Mouse (Mus musculus): Measurements from ENCODE around the gene Amot.

Amot gene

DNA sequence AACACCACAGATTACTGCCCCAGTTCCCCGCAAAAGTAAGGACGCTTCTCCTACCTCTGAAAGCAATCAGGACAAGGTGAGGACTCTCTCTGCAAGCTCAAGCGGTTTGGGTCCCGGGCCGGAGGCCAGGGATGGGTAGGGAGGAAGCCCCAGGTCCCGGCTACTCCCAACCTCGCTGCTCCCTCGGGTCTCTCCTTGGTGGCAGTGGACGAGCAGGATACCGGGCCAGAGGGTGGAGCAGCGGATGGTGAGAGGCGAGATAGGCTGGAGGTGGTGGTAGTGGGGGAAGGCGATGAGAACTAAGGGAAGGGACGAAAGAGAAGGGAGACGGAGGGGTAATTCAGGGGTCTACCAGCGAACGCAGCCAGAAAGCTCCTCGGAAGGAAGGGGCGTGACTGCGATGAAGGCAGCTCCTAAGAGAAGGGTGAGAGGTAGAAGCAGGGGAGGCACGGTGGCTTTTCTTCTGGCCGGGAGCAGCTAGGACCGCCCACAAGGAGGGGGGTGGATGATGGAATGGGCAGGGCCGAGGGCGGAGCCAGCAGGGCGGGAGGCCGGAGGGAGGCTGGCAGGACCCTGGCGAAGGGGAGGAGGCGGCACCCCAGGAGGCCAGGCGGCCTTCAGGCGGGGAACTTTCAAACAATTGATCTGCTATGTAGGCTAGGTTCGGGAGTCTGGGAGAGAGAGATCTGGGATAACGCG is at the start of gene Amot:
Gene Amot (minus strand): TSS at position 465 of the 699 bp plus-strand sequence.
- peak; percentile 77 for DNase-seq

DNA sequence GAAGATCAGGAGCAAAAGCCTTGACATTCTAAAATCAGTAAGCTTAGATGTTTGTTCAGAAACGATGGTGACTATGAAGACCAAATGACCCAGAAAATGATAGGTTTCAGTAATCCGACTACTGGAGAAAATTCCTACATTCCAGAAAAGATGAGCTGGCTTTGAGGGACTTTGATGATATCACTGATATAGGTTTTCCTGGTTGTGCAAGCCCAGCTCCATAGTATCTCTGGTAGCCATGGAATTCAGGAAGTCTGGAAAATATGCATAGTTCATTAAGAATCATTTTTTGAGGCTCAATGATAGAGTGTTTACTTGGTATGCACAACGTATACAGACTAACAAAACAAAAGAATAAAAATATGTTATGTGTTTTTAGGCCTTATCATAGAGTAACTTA is 40.1 kb upstream of the Amot start:
- no peak for DNase-seq

DNA sequence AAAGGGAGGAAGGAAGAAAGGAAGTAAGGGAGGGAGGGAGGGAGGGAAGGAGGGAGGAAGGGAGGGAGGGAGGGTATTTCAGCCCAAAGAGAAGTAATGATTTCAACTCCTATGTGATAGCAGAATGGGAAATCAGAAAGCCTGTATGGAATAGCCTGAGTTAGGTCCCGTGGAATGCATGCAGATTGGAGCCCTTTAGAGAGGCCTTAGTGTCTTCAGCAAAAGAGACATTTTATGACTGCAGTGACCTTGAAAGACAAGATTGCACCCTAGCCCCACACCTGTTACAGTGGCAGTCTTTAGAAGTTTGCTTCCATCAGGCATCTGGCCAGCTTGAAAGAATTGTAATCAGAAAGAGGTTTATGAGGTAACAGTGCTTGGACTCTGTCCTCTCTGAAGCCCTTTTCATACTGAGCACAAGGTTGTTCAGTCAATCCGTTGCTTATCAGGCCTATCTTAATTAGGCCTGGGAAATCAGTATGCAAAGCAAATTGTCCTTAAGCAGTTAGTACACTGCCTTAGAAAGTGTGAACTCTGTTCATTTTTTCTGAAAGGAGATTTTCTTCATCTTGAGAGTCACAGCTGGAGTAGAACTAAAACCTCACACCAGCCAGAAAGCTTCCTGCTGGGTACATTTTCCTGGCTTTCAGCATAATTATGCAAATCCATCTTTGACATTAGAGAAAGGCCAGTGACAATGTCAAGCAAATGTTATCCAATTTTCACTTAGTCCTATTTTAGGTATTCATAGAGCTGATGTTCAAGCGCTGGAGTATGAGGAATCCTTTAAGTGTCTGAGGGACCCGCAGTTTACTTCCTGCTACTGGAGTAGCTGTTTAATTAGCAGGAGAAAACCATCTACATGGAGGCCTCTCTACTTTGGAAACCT is 38.9 kb upstream of the Amot start:
- no peak for DNase-seq

DNA sequence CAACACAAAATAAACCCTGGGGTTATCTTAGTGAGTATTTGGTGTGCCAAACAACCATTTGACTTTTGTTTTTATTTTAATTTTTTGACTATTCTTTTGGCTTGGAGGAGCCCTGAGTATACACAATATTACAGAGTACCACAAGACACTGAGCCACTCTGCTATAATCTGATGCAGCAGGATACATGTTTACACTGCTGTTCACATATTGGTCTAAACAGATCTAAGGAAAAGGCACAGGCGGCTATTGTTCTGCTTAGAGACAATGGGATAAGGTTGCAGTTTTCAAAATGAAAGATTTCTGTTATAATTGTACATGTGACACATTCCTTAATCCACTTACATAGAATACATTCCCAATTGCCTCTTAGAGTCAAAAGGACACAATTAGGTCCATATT is 36.1 kb upstream of the Amot start:
- no peak for DNase-seq

DNA sequence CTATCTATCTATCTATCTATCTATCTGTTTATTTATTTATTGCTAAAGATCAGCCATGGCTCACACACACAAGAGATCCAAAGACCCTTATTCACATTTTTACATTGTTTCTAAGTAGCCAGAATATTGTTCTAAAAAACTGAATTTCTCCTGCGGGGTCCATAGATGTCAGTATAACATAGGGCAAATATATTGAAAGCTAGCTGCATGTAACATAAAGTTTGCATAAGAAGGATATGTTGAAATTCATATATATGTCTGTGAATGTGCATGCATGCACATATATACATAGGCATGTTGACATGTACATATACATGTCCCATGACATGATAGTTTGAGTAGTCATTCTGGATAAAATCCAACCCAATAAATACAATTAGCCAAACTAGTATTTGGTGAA is 35.3 kb upstream of the Amot start:
- DNase-seq: no peak

DNA sequence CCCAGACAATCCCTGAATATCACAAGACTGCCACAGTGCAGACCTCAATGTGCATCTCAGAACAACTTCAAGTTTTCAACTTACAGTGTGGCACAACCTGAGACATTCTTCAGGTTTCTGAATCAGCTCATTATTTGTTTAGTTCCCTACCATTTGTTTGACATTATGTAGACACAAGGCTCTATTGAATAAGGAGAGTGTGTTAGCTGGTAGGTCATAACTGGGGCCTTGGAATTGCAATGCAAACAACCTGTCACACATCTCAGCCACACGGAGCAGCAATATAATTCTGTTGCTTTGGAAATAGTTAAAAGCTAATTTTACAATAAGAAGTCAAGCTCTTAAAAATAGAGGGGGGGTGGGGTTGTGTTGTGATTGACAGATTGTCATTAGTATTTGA is 24.6 kb upstream of the Amot start:
- no peak for DNase-seq

DNA sequence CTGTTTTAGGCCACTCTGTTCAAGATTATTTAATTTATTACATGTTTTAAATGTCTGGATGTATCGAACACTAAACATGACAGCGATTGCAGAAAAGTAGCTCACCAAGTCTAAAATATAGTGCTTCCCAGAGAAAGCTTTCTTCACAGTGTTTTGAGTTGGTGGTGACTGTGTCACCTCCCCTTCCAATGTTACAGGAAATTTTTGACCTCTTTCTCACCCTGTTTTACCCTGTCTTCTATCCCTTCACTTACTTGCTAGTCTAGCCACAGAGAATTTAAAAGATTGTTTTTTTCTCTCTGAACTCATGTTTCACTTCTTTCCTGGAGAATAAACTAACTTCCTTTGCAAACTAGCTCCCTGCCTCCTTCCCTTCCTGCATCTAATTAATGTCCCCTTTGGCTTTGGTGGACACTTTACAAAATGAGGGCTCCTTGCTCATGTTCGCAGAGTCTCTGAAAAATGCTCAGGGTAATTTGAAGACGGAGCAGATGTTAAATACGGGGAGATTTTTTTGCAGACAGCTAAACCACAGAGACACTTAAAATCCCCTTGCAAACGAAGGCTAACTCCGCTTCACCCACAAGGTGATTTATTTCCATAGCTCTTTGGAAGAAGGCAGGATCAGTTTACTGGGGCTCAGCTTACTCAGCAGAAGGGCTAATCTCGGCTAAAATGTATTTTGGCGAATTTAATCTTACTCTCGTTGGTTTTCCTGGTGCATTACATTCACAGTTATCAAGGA is 11.5 kb upstream of the Amot start:
- DNase-seq: no peak

DNA sequence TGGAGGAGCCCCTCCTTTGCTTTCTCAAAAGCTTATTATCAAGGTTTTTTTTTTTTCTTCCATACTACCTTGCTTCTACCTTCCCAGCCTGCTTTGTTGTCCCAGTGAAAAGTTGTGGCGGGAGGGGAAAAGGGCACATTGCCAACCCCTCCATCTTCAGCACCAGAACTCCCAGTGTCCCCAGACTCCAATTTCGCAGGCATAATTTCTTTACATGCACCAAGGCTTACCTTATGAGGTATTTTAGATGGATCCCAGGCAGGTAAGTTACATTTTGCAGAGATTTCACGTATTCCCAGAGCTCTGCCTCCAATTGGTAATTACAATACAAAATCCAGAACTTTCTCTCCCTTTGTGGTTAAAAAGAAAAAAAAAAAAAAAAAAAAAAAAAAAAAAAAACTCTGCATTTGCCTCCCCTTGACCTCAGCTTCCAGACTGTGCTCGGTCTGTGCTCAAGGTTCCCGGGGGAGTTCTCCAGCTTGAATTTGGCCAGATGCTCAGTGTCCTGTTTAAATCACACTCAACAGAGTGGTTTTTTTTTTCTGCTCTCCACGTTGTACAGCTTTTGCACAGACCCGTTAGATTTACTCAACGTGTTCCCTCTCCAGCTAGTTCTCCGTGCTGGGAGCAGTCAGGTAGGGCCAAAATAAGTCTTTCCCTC is 10.6 kb upstream of the Amot start:
- no peak for DNase-seq

DNA sequence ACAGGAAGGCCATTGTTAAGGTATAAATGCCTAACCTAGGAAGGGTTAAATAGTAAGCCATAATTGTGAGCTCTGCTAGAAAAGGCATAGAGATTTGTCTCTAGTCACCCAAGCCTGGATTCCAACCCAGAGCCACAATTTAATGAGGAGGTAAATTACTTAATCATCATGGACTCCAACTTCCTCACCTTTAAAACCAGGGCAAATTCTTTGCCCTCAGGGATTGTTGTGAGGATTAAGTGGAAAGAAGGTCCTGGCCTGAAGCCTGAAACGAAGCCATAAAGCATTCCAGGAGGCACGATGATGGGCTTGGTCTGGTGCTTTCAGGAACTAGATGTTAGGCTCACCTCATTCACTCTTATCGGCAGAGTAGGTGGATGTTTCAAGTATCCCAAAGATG is 5.7 kb upstream of the Amot start:
- no peak for DNase-seq

DNA sequence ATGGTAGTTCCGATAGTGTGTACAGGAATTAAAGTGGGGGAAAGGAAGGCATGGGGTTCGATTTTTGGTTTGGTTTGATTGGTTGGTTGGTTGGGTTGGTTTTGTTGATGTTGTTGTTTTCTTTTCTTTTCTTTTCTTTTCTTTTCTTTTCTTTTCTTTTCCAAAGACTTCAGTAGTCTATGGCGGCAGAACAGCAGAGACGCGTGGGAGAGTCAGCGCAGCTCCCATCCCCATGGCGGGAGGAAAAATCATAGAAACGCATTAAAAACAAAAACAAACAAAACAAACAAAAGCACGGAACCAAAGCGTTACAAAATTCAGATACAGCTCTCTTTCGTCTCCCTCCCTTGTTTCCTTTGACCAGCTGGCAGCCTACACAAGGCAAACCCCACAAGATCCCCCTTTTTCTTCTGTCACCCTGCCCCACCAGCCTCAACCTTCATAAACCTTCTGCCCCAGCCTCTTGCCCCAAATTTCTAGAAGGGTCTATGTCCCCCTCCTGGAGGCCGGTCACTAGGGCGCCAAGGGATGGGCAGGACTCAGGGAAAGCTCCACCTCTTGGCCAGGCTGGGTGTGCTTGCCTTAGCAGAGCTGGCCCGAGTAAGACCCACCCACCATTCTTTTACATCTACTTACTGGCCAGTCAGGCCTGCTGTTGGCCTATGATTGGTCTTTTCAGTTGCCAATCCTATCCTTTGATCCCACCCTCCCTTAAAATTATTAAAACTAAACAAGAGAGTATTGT is 648 bp upstream of the Amot start:
- DNase-seq: peak; percentile 32

DNA sequence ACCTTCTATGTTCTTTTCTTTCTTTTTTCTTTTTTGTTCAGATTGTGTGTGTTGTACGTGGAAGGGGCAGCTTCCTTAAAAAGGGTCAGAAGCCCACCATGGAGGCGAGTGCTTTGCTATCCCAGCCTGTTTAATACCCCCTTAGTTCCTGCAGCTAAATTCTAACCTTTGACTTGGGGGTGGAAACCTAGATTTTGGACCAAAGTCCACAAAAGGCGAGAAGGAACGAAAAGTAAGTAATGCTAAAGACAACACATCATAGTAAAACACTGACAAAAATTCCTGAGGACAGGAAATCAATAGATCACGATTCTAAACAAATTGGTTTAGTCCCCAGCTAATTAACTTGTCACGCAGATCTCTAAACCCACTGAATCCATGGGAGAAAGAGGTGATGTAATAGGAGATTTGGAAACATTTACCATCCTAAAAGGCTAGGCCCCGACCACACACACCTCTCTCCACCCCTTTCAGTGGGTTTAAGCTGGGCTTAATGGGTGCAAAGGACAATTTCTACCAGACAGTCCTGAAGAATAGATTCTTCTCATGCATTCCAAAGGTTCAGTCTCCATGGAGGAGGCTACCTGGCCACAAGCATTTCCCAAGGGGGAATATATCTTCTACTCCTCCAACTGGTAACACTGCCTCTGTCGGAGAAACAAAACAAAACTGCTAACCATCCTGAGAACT is 3.2 kb downstream of the Amot start:
- no peak for DNase-seq

DNA sequence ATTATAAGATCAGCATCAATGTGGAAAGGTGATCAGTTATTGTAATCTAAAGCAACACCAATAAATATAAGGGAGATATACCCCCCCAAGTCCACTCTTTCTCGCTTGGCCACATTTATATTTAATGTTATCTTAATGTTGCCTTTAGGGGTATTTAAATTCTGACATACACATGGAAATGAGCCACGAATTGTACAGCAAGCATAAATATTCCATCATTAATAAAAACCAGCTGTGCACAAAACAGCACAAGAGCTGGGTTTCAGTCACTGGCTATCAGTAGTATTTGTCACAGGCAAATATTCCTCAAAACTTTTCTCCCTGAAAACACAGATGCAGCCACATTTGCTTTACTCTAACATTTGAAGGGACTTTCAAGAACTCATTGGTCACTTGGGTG is 5.9 kb downstream of the Amot start:
- no peak for DNase-seq

DNA sequence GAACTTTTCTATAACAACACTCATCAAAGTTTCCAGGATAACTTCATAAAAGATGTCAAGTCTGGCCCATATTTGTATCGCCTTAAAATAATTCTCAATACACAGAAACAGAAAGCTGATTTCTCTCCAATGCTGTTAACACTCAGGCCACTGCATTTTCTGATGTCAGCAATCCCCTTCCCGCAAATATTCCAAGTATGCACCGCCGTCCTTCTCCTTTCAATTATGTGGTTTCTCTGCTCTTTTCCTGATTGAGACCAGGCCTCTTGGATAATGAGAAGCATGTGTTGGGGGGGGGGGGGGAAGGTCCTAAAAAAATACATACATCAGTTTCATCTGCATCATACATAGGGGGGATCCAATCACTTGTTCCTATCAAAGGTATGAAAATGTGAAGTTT is 6.3 kb downstream of the Amot start:
- DNase-seq: no peak

DNA sequence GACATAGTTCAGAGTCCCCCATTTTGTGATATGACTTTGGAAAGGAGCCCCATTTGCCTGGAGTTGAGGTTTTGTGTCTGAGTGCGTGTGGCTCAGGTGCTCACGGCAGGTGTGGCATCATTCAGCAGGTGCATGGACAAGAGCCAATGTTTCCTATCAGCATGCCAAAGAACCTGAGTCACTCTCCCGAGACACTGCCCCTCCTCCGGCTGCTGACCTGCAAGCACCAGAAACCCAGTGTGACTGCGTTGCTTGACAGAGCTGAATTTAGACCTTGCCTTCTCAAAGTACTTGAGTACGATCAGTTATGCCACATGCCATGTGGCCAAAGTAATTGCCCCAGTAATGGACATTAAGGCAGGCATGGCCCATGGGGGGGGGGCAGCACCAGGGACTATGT is 7.5 kb downstream of the Amot start:
- no peak for DNase-seq

DNA sequence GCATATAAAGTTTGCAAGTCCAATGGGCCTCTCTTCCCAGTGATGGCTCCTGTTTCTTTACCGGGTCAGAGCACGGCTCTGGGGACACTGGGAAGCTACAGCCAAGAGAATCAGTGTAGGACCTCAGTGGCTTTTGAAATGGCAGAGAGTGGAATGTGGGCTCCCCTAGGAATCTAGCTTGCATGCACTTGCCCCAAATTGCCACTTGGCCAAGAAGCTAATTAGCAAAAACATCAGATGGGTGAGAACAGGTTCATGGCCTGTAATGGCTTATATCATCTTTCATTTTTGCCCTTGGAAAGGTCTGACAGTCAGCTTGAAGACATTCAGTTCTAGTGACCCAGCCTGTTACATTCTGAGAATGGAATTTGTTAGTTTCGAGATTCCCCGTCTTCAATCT is 9.6 kb downstream of the Amot start:
- no peak for DNase-seq

DNA sequence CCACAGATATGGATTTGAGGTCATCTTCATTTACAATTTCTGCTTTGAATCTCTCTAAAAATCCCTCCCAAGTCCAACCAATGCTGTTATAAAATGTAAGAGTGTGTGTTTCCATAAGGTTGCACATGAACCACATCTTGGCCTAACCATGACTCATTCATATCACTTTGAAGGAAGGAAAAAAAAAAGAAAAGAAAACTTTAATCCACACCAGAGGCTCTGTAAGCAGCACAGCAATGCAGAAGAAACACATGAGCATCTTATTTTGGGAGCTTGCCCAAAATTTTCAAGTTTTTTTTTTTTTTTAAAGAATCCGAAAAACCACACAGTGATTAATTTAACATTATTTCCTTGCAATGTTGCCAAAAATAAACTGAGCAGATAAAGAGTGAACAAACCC is 14.2 kb downstream of the Amot start:
- DNase-seq: no peak

DNA sequence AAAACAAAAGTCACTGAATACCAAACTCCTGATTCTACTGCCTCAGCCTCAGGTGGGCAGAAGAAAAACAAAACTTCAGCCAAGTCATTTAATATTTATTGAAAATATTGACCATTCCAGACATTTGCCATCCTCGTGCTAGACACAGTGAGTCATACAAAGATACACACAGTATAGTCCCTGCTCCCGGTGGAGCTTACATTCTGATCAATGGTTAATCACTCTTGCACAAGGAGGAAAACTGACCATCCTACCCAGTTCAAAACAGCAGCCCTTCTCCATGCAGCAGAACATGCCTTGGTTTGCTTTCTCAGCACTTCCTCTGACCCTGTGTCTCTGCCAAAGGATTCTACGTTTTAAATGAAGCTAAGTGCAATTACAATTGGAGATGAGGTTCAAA is 14.6 kb downstream of the Amot start:
- no peak for DNase-seq

DNA sequence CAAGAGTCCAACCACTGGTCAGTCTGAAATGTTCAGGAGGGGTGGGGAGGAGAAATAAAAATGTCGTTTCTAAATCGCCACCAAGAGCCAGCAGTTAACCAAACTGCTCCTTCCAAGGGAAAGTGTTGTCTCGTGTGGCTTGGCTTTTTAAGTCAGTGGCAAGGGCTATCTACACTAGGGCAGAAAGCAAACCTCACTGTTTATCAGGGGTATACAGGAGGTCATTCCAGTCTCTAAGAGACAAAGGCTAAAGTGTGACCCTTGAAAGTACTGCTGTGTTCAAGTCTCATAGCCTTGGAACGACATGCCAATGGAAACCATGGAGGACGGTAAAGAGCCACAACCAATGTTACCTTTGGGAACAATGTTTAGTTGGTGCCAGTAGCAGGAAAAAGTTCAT is 15.0 kb downstream of the Amot start:
- DNase-seq: no peak

DNA sequence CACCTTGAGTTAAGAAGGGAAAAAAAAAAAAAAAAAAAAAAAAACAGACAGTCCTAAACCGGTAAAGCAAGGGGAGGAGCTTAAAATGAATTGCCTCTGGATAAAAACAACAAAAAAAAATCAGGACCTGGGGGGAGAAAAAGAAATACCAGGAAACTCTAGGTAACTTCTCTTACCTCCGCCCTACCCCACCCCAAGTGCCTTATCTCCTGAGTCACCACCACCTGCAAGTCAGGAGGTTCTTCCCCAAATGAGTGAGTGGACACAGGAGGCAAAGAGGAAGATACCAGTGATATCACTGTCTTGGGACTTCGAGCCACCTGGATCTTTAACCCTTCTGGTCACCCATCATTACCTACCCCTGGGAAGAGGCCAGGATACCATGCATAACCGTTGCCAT is 19.5 kb downstream of the Amot start:
- DNase-seq: no peak

DNA sequence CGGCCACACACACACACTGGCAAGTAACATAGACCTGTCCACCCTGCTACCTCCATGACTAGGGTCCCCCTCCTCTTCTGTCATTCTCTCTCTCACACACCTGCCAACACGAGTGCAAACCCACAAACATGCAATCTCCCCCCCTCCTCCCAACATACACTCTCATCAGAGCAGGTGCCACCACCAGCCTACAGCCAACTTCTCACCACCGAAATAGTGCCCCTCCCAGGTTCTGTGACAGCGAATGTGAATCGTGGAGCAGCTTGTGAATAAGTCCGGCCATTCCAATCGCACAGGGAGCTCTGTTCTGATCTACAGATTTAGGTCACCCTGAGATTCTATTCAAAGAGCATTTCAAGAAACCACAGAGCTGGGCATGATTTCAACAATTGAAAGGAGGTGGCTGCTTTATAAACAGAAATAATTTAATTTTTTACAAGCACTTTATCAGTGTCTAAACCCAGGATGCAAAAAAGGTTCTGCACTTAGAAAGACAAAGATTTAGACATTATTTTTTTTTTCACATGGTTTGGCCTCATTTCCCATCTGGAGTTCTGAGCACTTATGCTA is 21.4 kb downstream of the Amot start:
- no peak for DNase-seq

DNA sequence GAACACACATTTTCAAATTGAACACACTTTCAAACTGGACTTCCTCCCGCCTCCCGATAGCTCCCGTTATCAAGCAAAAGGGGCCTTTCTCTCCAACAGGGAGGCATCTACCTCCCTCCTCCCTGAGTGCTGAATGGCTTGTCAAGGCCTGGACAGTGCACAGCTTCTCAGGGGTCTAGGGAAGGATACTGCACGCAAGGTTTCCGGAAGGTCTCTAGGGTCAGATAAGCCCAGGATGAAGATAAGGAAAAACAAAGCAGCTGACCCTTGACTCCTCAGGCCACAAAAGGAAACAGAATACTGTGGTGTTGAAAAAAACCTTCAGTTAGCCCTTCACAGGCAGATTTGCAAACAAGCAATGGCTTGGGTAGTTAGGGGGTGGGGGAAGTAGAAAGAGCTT is 22.6 kb downstream of the Amot start:
- DNase-seq: no peak

DNA sequence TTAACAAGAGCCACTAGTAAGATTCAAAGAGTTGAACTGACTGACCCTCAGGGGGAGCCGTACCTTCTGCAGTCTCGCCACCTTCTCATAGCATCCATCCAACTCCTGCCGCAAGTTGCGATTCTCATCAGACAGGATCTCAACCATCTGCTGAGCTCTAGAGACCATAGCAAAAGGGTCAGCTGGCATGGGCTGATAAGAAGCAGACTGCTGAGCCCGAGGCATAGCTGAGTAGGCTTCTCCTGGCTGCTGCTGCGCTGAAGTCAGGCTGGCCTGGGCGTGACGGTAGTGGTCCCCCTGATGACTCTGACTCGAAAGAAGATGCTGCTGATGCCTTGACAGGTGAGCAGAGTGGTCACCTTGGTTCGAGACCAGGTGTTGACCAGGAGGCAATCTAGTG is 25.0 kb downstream of the Amot start:
- DNase-seq: no peak
